Mouse (Mus musculus) heart, embryonic 14.5 days (tissue): ENCODE data around the gene Pde9a. TPM values are rescaled to one million over a fixed set of nuclear protein-coding genes. Genes with fewer than 3 reads are reported as not detected.

Source experiments
- ATAC-seq: fragments of 200-750 bp; cut with Nextera tagmentation; 2 replicates; pipeline ENCODE4 v1.8.0; 2017; ENCODE audit warnings: low read depth, moderate TSS enrichment; ENCODE audit not compliant: insufficient number of reproducible peaks, insufficient read depth, low FRiP score
- H3K27ac ChIP-seq, 2 experiments: fragments of 200-500 bp in 1 of 2; fragments of 300-500 bp in 1 of 2; sonication (generic) in 1 of 2; replicated peaks in 1 of 2; 2 replicates each; pipeline ENCODE4 v1.5.1; 2012 to 2014; ENCODE audit warnings: low read depth in 2 of 2, low read length in 2 of 2, control low read depth in 1 of 2, mild to moderate bottlenecking in 1 of 2, mixed read lengths in 1 of 2; ENCODE audit not compliant: control insufficient read depth in 1 of 2, insufficient read depth in 1 of 2
- H3K27me3 ChIP-seq: fragments of 300-500 bp; sonication (generic); 2 replicates; pipeline ENCODE4 v1.6.1; 2014; ENCODE audit warnings: mild to moderate bottlenecking, low read length, control low read depth; ENCODE audit not compliant: control insufficient read depth, insufficient read depth
- H3K36me3 ChIP-seq: fragments of 300-500 bp; sonication (generic); 2 replicates; pipeline ENCODE4 v1.6.1; 2014; ENCODE audit warnings: mild to moderate bottlenecking, control low read depth, low read length, mixed read lengths; ENCODE audit not compliant: control insufficient read depth, insufficient read depth
- H3K4me1 ChIP-seq, 2 experiments: fragments of 200-500 bp in 1 of 2; fragments of 300-500 bp in 1 of 2; sonication (generic) in 1 of 2; 2 replicates each; pipeline ENCODE4 v1.6.1; 2012 to 2014; ENCODE audit warnings: low read length in 2 of 2, control low read depth in 1 of 2, mixed read lengths in 1 of 2; ENCODE audit not compliant: control insufficient read depth in 2 of 2, insufficient read depth in 2 of 2
- H3K4me2 ChIP-seq: fragments of 300-500 bp; sonication (generic); 2 replicates; pipeline ENCODE4 v1.6.1; 2014; ENCODE audit warnings: mild to moderate bottlenecking, low read length
- H3K4me3 ChIP-seq, 2 experiments: fragments of 200-500 bp in 1 of 2; fragments of 300-500 bp in 1 of 2; sonication (generic) in 1 of 2; 2 replicates each; pipeline ENCODE4 v1.5.1; 2012 to 2014; ENCODE audit warnings: low read length in 2 of 2, mild to moderate bottlenecking in 2 of 2, control low read depth in 1 of 2, low read depth in 1 of 2, moderate library complexity in 1 of 2; ENCODE audit not compliant: control insufficient read depth in 1 of 2, insufficient read depth in 1 of 2
- H3K9ac ChIP-seq: fragments of 300-500 bp; sonication (generic); 2 replicates; pipeline ENCODE4 v1.6.1; 2014; ENCODE audit warnings: mild to moderate bottlenecking, low read length
- H3K9me3 ChIP-seq: fragments of 300-500 bp; sonication (generic); 2 replicates; pipeline ENCODE4 v1.6.1; 2016; ENCODE audit warnings: low read length, control low read depth; ENCODE audit not compliant: control insufficient read depth
- WGBS: fragments of 180-500 bp; shearing (Covaris S2); extraction: QIAGEN DNeasy Blood & Tissue Kit; methylation state at CpG from one replicate; pipeline ENCODE4 v1.1.7; 2014; 5-methylcytosine and 5-hydroxymethylcytosine counted together
- polyA plus RNA-seq: library from polyadenylated mRNA; unstranded; fragments of >200 nt; fragmentation: Nextera tagmentation; extraction: Ambion mirVana; gene quantifications from 2 replicates; pipeline ENCODE4 v1.2.1, GENCODE M21; 2014

The Pde9a gene
- polyA plus RNA-seq, 1 experiment from 2014 or later: 9.1 TPM

GRCm38 (mm10) chr17:31409741-31410350 is 23.8 kb downstream of the Pde9a start:
- H3K4me1 ChIP-seq: no peaks in the 10 kb centered on the region; a peak in 1 of 4 replicates
- H3K27me3 ChIP-seq: no peaks in the 10 kb centered on the region
- no peak for ATAC-seq
- 55% methylated on average over 10 of the region's 10 CpGs for WGBS
- no peak overlapping the region for H3K4me2 ChIP-seq
- H3K9me3 ChIP-seq: no peaks in the 10 kb centered on the region
- no peak overlapping the region for H3K27ac ChIP-seq
- no peak overlapping the region for H3K4me3 ChIP-seq
- H3K9ac ChIP-seq: no peak overlapping the region
- H3K36me3 ChIP-seq: no peaks in the 10 kb centered on the region

DNA sequence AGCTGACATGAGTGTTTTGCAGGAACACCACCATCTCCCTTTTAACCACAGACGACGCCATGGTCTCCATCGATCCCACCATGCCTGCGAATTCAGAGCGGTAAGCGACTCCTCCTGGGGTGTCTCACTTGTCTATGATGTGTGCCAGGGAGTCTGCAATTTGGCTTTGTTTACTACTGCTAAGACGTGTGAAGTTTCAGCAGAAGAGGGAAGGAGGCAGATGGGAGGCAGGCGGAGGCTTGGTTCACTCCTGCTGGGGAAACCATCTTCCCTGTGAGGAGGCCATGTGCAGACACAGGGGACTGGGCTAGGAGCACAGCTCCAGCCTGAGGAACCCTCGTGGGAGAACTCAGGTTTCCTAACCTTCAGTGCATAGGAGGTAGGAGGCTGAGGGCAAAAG is 29.2 kb downstream of the Pde9a start:
- no peaks in the 10 kb centered on the region for H3K27me3 ChIP-seq
- ATAC-seq: no peak
- H3K4me3 ChIP-seq: no peak overlapping the region
- no peaks in the 10 kb centered on the region for H3K36me3 ChIP-seq
- no peak overlapping the region for H3K9ac ChIP-seq
- 64% methylated on average over 9 of the region's 9 CpGs for WGBS
- H3K4me1 ChIP-seq: peaks cover 15 to 16% of the 10 kb centered on the region in 2 experiments
- H3K27ac ChIP-seq: no peak overlapping the region
- no peak overlapping the region for H3K4me2 ChIP-seq
- H3K9me3 ChIP-seq: no peaks in the 10 kb centered on the region

DNA sequence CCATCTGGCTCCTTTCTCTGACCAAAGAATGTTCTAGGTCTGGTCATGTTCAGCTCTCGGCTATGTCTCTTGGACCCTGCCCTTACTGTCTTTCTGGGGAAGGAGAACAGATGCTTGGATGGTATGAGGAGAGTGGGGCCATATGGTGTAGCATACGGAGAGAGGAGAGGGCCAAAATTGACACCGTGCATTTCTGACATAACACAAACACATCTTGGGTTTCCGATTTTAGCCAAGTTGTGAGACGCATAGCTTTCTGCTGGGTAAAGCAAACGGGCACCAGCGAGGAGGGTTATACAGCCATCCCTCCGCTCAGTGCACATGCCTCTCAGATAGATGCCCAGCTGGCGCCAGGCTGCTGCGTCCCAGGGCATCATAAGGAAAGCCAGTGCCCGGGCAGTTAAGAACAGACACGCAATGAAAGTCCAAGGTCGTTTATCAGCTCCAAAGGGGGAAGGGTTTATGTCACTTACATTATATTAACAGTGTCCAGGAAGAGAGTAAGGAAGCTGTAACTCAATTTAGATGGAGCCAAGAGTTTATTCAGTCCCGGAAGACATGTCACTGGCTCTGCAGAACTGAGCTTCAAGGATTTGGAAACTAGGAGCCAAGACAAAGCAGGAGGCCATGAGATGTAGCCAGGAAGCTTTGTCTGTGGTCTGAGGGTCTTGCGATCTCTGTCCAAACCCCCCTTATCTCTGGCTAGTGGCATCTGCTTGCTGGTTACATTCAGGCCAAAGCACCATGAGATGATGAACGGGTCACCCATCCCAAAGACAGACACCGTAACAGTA is 33.0 kb downstream of the Pde9a start:
- Histone ChIP-seq H3K27ac (peak overlapping the region in 1 of 2 experiments; percentile 45; a peak in 1 of 4 replicates), H3K4me3 (no peak overlapping the region), H3K4me1 (peaks cover 24 to 26% of the 10 kb centered on the region in 2 experiments), H3K9me3 (no peaks in the 10 kb centered on the region), H3K4me2 (no peak overlapping the region), H3K36me3 (no peaks in the 10 kb centered on the region), H3K9ac (no peak overlapping the region), H3K27me3 (no peaks in the 10 kb centered on the region)
- ATAC-seq: no peak
- WGBS: 72% methylated on average over 17 of the region's 17 CpGs

DNA sequence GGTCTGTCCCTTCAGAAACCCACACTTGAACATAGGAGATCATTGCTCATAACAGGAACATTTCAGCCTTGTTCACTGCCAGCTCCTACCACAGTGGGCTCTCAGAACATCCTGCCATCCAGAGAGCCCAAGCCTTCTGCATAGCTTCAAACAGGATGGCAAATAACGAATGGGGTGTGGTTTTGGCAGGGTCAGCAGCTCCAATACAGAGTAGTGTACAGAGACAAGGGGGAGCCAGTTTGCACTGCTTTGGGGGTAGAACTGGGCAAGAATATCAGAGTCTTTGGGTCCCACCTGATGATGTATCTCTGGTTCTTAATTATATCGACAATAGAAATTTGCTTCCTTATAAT is 33.6 kb downstream of the Pde9a start:
- Histone ChIP-seq H3K4me1 (peaks cover 24 to 29% of the 10 kb centered on the region in 2 experiments), H3K27ac (peak overlapping the region; percentile 3 to 45; a peak in 2 of 4 replicates), H3K4me2 (no peak overlapping the region), H3K36me3 (no peaks in the 10 kb centered on the region), H3K4me3 (no peak overlapping the region), H3K9me3 (no peaks in the 10 kb centered on the region), H3K9ac (no peak overlapping the region), H3K27me3 (no peaks in the 10 kb centered on the region)
- ATAC-seq: no peak
- 31% methylated on average over 2 of the region's 2 CpGs for WGBS

DNA sequence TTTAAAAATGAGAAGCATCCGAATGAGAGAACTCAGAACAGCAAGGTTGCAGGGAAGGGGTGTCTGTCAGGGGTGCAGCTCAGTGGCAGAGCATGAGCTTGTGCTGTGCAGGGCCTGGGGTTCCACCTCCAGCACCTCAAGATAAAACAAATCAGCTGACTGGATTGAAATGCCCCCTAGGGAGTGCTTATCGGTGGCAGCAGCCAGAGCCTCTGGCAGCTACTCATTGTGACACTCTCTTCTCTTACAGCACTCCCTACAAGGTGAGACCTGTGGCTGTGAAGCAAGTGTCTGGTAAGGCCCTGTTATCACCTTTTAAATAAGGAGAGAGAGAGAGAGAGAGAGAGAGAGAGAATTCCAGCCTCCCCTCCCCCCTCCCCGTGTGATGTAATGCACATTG is 34.0 kb downstream of the Pde9a start:
- H3K4me2 ChIP-seq: peak overlapping the region; percentile 31
- peak overlapping the region in 1 of 2 experiments; percentile 59; a peak in 1 of 4 replicates for H3K27ac ChIP-seq
- peak; percentile 76 for ATAC-seq

GRCm38 (mm10) chr17:31420658-31421057 is 34.6 kb downstream of the Pde9a start:
- Histone ChIP-seq H3K9ac (peak overlapping the region; percentile 16; the same call in 1 of the 2 replicates), H3K4me1 (peaks cover 27 to 39% of the 10 kb centered on the region in 2 experiments), H3K9me3 (no peaks in the 10 kb centered on the region), H3K27me3 (no peaks in the 10 kb centered on the region), H3K27ac (peak overlapping the region in 1 of 2 experiments; percentile 59; a peak in 2 of 4 replicates), H3K4me3 (no peak overlapping the region), H3K4me2 (peak overlapping the region; percentile 31), H3K36me3 (no peaks in the 10 kb centered on the region)
- 72% methylated on average over 16 of the region's 16 CpGs for WGBS
- ATAC-seq: no peak

More for the DNA sequence above, 34.0 kb downstream of the Pde9a start:
- Histone ChIP-seq H3K4me3 (no peak overlapping the region), H3K9ac (peak overlapping the region; percentile 16; the same call in 1 of the 2 replicates), H3K27me3 (no peaks in the 10 kb centered on the region), H3K9me3 (no peaks in the 10 kb centered on the region), H3K36me3 (no peaks in the 10 kb centered on the region), H3K4me1 (peaks cover 24 to 34% of the 10 kb centered on the region in 2 experiments)
- 21% methylated on average over 3 of the region's 3 CpGs for WGBS

GRCm38 (mm10) chr17:31422381-31422780 is 36.4 kb downstream of the Pde9a start:
- Histone ChIP-seq H3K36me3 (no peaks in the 10 kb centered on the region), H3K4me3 (no peak overlapping the region), H3K27me3 (no peaks in the 10 kb centered on the region), H3K4me1 (peaks cover 34 to 47% of the 10 kb centered on the region in 2 experiments), H3K9me3 (no peaks in the 10 kb centered on the region), H3K4me2 (no peak overlapping the region), H3K27ac (no peak overlapping the region), H3K9ac (no peak overlapping the region)
- WGBS: 91% methylated on average over 1 of the region's 1 CpGs
- no peak for ATAC-seq
